Mouse (Mus musculus) CH12.LX (cell line): ENCODE measurements around the gene Chrm4. TPM values are rescaled to one million over a fixed set of nuclear protein-coding genes. Genes with fewer than 3 reads are reported as not detected.

ENCODE experiments used
- DNase-seq: peaks from one replicate; pipeline ENCODE4 v3.0.0-alpha.2; 2013; ENCODE audit errors: extremely low read depth
- H3K27ac ChIP-seq: 2 replicates; pipeline ENCODE4 v1.5.1; 2012; ENCODE audit warnings: low read depth, mild to moderate bottlenecking, control low read depth, moderate library complexity; ENCODE audit not compliant: insufficient read depth
- H3K27me3 ChIP-seq: replicated peaks from 2 replicates; pipeline ENCODE3; 2012; ENCODE audit warnings: inconsistent platforms
- H3K36me3 ChIP-seq, 2 experiments: replicated peaks in 1 of 2; 2 replicates each; pipeline versions ENCODE3 to v1.6.1; 2012; ENCODE audit warnings: inconsistent platforms in 1 of 2, low read length in 1 of 2, mild to moderate bottlenecking in 1 of 2, mixed read lengths in 1 of 2, moderate library complexity in 1 of 2; ENCODE audit not compliant: control insufficient read depth in 1 of 2, insufficient read depth in 1 of 2
- H3K4me1 ChIP-seq, 2 experiments: 2 replicates each; pipeline ENCODE4 v1.6.1; 2012; ENCODE audit warnings: inconsistent platforms in 1 of 2, moderate library complexity in 1 of 2; ENCODE audit not compliant: insufficient read depth in 2 of 2, control insufficient read depth in 1 of 2
- H3K4me2 ChIP-seq: 2 replicates; pipeline ENCODE4 v1.6.1; 2012; ENCODE audit warnings: low read depth, mild to moderate bottlenecking, control low read depth; ENCODE audit not compliant: poor library complexity, insufficient read depth, severe bottlenecking
- H3K4me3 ChIP-seq, 3 experiments: fragments of 150-350 bp in 1 of 3; sonication (generic) in 1 of 3; replicated peaks in 1 of 3; 2 replicates each; pipeline versions ENCODE3 to v1.5.1; 2011 to 2012; ENCODE audit warnings: low read depth in 2 of 3, low read length in 2 of 3, mild to moderate bottlenecking in 2 of 3, moderate library complexity in 2 of 3, control low read depth in 1 of 3, improper control_type of control experiment in 1 of 3, inconsistent platforms in 1 of 3, mixed read lengths in 1 of 3; ENCODE audit not compliant: poor library complexity in 1 of 3
- H3K79me2 ChIP-seq: replicated peaks from 2 replicates; pipeline ENCODE4 v1.6.1; 2012; ENCODE audit warnings: mild to moderate bottlenecking, moderate library complexity; ENCODE audit not compliant: control insufficient read depth, poor library complexity, insufficient read depth, severe bottlenecking; ENCODE audit errors: extremely low read depth
- H3K9ac ChIP-seq: 2 replicates; pipeline ENCODE4 v1.6.1; 2012; ENCODE audit warnings: low read depth, mild to moderate bottlenecking, control low read depth, moderate library complexity; ENCODE audit not compliant: insufficient read depth
- H3K9me3 ChIP-seq: replicated peaks from 2 replicates; pipeline ENCODE3; 2012; ENCODE audit warnings: low read length, inconsistent platforms, mixed read lengths
- BHLHE40 ChIP-seq: IDR thresholded peaks from 2 replicates; pipeline ENCODE4 v1.6.1; 2011; ENCODE audit warnings: mild to moderate bottlenecking, low read depth, low read length, improper control_type of control experiment
- CHD2 ChIP-seq: IDR thresholded peaks from 2 replicates; pipeline ENCODE4 v1.6.1; 2011; ENCODE audit warnings: low read length, improper control_type of control experiment
- CTCF ChIP-seq, 2 experiments: IDR thresholded peaks in 1 of 2; conservative IDR thresholded peaks in 1 of 2; 2 replicates each; pipeline ENCODE4 v1.5.1; 2011 to 2012; ENCODE audit warnings: low read depth in 2 of 2, low read length in 2 of 2, improper control_type of control experiment in 1 of 2, inconsistent platforms in 1 of 2, mild to moderate bottlenecking in 1 of 2, moderate library complexity in 1 of 2
- ELF1 ChIP-seq: IDR thresholded peaks from 2 replicates; pipeline ENCODE4 v1.6.1; 2014; ENCODE audit warnings: low read depth, mild to moderate bottlenecking, inconsistent platforms, low read length, improper control_type of control experiment
- ETS1 ChIP-seq: conservative IDR thresholded peaks from 2 replicates; pipeline ENCODE4 v1.6.1; 2012; ENCODE audit warnings: low read depth, mild to moderate bottlenecking, inconsistent platforms, low read length, improper control_type of control experiment, moderate library complexity
- IRF4 ChIP-seq: IDR thresholded peaks from 2 replicates; pipeline ENCODE4 v1.6.1; 2014; ENCODE audit warnings: low read depth, mild to moderate bottlenecking, inconsistent platforms, low read length, improper control_type of control experiment
- JUN ChIP-seq: IDR thresholded peaks from 2 replicates; pipeline ENCODE4 v1.6.1; 2011; ENCODE audit warnings: low read depth, mild to moderate bottlenecking, low read length, improper control_type of control experiment, moderate library complexity; ENCODE audit not compliant: insufficient read depth
- JUND ChIP-seq: conservative IDR thresholded peaks from 2 replicates; pipeline ENCODE4 v1.6.1; 2011; ENCODE audit warnings: low read depth, low read length, improper control_type of control experiment
- KAT2A ChIP-seq: IDR thresholded peaks from 2 replicates; pipeline ENCODE4 v1.6.1; 2012; ENCODE audit warnings: low read length, improper control_type of control experiment, inconsistent platforms; ENCODE audit not compliant: insufficient replicate concordance
- MAFK ChIP-seq: IDR thresholded peaks from 2 replicates; pipeline ENCODE4 v1.6.1; 2011; ENCODE audit warnings: low read length, improper control_type of control experiment; ENCODE audit not compliant: insufficient replicate concordance
- MAX ChIP-seq: IDR thresholded peaks from 2 replicates; pipeline ENCODE4 v1.6.1; 2011; ENCODE audit warnings: low read length, improper control_type of control experiment
- MAZ ChIP-seq: IDR thresholded peaks from 2 replicates; pipeline ENCODE4 v1.6.1; 2012; ENCODE audit warnings: low read depth, mild to moderate bottlenecking, inconsistent platforms, low read length, improper control_type of control experiment, moderate library complexity
- MEF2A ChIP-seq: IDR thresholded peaks from 2 replicates; pipeline ENCODE4 v1.6.1; 2014; ENCODE audit warnings: low read depth, mild to moderate bottlenecking, inconsistent platforms, low read length, improper control_type of control experiment, borderline replicate concordance
- MXI1 ChIP-seq: IDR thresholded peaks from 2 replicates; pipeline ENCODE4 v1.6.1; 2011; ENCODE audit warnings: mild to moderate bottlenecking, low read depth, low read length, improper control_type of control experiment
- MYC ChIP-seq: IDR thresholded peaks from 2 replicates; pipeline ENCODE4 v1.6.1; 2011; ENCODE audit warnings: low read depth, mild to moderate bottlenecking, improper control_type of control experiment, low read length
- NELFE ChIP-seq: IDR thresholded peaks from 2 replicates; pipeline ENCODE4 v1.6.1; 2011; ENCODE audit warnings: low read depth, low read length, improper control_type of control experiment
- PAX5 ChIP-seq: IDR thresholded peaks from 2 replicates; pipeline ENCODE4 v1.6.1; 2012; ENCODE audit warnings: low read length, inconsistent platforms, mixed read lengths
- POLR2A ChIP-seq: IDR thresholded peaks from 2 replicates; pipeline ENCODE4 v1.6.1; 2011; ENCODE audit warnings: low read depth, mild to moderate bottlenecking, improper control_type of control experiment, low read length
- POLR2AphosphoS2 ChIP-seq: IDR thresholded peaks from 2 replicates; pipeline ENCODE4 v1.6.1; 2011; ENCODE audit warnings: low read depth, low read length, improper control_type of control experiment
- RCOR1 ChIP-seq: conservative IDR thresholded peaks from 2 replicates; pipeline ENCODE4 v1.6.1; 2012; ENCODE audit warnings: low read depth, mild to moderate bottlenecking, inconsistent platforms, low read length, improper control_type of control experiment
- SIN3A ChIP-seq: IDR thresholded peaks from 2 replicates; pipeline ENCODE4 v1.6.1; 2012; ENCODE audit warnings: low read length, improper control_type of control experiment, inconsistent platforms
- SMC3 ChIP-seq: IDR thresholded peaks from 2 replicates; pipeline ENCODE4 v1.6.1; 2011; ENCODE audit warnings: low read depth, low read length, improper control_type of control experiment
- TBP ChIP-seq: conservative IDR thresholded peaks from 2 replicates; pipeline ENCODE4 v1.6.1; 2011; ENCODE audit warnings: low read depth, low read length, improper control_type of control experiment
- TCF12 ChIP-seq: IDR thresholded peaks from 2 replicates; pipeline ENCODE4 v1.6.1; 2014; ENCODE audit warnings: low read depth, mild to moderate bottlenecking, inconsistent platforms, low read length, improper control_type of control experiment
- ZC3H11A ChIP-seq: IDR thresholded peaks from 2 replicates; pipeline ENCODE4 v1.6.1; 2012; ENCODE audit warnings: low read depth, mild to moderate bottlenecking, inconsistent platforms, low read length, improper control_type of control experiment
- ZNF384 ChIP-seq: IDR thresholded peaks from 2 replicates; pipeline ENCODE4 v1.6.1; 2012; ENCODE audit warnings: low read depth, low read length, improper control_type of control experiment, inconsistent platforms
- dilution Hi-C: fragments of 300-500 bp; cut with MboI; formaldehyde crosslinking; loops from 2 replicates; pipeline ENCODE4 v1.14.3; 2020; ENCODE audit warnings: low sequenced_read_pairs; ENCODE audit not compliant: extremely low pct_unique_long_range_greater_than_20kb, extremely low pct_ligation_motif_present
- in situ Hi-C: fragments of 300-500 bp; cut with MboI; formaldehyde crosslinking; loops from 3 replicates; pipeline ENCODE4 v1.14.3; 2019; ENCODE audit warnings: low sequenced_read_pairs, low pct_ligation_motif_present, low pct_unique_long_range_greater_than_20kb, mixed read lengths
- polyA plus RNA-seq: library from polyadenylated mRNA; unstranded; fragments of >175 nt; gene quantifications from 2 replicates; pipeline ENCODE4 v1.2.1, GENCODE M21; 2012; ENCODE audit warnings: low read depth; ENCODE audit not compliant: insufficient read length
- total RNA-seq, 2 experiments: library from RNA; depleted of rRNA; stranded (reverse); fragments of 300-350 nt in 1 of 2; fragments of >200 nt in 1 of 2; gene quantifications; 2 replicates each; pipeline ENCODE4 v1.2.3; 2012 to 2014

Gene Chrm4
- total and polyA plus RNA-seq, 3 experiments: 10.0 to 15.1 (median 14.4) TPM

DNA sequence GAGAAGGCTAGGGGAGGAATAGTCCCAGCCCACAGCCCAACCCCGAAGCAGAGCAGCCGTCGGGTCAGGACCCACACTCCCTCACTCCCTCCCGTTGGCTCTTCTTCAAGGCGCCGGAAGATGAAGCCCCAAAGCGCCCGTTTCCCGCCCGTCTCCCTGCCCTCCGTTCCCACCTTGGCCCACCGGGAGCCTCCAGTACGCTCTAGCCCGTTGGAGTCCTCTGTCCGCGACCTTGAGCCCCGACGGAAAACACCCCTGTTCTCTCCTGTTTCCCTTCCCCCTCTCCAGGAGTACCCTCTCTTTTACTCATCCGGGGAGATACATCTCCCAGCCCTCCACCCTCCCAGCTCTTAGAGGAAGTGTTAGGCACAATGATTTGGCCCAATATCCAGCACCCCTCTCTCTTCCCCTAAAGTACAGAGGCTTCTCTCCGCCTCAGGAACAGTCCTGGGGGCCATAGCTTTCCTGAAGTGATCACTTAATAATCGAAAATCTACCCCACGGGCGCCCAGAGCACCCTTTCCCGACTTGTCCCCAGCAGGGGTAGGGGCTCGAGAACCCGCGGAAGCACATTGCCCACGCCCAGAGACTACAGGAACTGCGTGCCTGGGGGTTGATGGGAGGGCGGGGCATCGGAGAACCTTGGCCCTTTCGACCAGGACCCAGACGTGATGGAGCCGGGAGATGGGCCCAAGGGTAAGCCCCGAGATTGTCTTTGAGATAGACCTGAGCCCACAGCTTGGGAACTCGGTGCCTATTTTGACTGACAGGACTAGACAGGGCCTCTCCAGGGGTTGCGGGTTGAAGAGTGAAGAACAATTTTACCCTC, 4.2 kb upstream of the Chrm4 start:
- H3K36me3 ChIP-seq: peaks cover 10 to 58% of the 10 kb centered on the region in 2 experiments
- H3K4me1 ChIP-seq: peaks cover 10 to 34% of the 10 kb centered on the region in 2 experiments
- H3K27ac ChIP-seq: no peak overlapping the region
- H3K9ac ChIP-seq: peak overlapping the region; percentile 45
- no peaks in the 10 kb centered on the region for H3K27me3 ChIP-seq
- peak; percentile 56; the same call in 1 of the 2 replicates for TF ChIP-seq NELFE
- 0 out of 2 replicates have a peak, but pooled peaks have one; percentile 34 for TF ChIP-seq TCF12
- TF ChIP-seq MXI1: peak; percentile 16; the same call in 1 of the 2 replicates
- no peak for TF ChIP-seq MEF2A
- TF ChIP-seq POLR2AphosphoS2: no peak
- TF ChIP-seq ELF1: peak; percentile 42
- no peak for TF ChIP-seq CHD2
- 0 out of 2 replicates have a peak, but pooled peaks have one; percentile 28 for TF ChIP-seq MAX
- peak; percentile 75 for TF ChIP-seq POLR2A
- peak; percentile 75 for DNase-seq
- peak overlapping the region; percentile 68 to 70 (median 69) for H3K4me3 ChIP-seq
- H3K9me3 ChIP-seq: no peaks in the 10 kb centered on the region
- peak overlapping the region; percentile 87 for H3K4me2 ChIP-seq
- in situ Hi-C loops: loop anchor here (10.0 kb wide), 1 partner anchor 148 kb away; no protein-coding TSS in a partner anchor
- dilution Hi-C loops: no loop called here
- no peaks in the 10 kb centered on the region; the same call in 1 of the 2 replicates for H3K79me2 ChIP-seq

- H3K9ac ChIP-seq: peak overlapping the region; percentile 16; the same call in 1 of the 2 replicates
- no peaks in the 10 kb centered on the region for H3K27me3 ChIP-seq
- H3K36me3 ChIP-seq: peaks cover 11 to 58% of the 10 kb centered on the region in 2 experiments
- peak; percentile 85 for DNase-seq
- H3K4me3 ChIP-seq: peak overlapping the region; percentile 68 to 70 (median 69)
- H3K4me1 ChIP-seq: peaks cover 10 to 34% of the 10 kb centered on the region in 2 experiments
- H3K9me3 ChIP-seq: no peaks in the 10 kb centered on the region
- no peak overlapping the region for H3K27ac ChIP-seq
- in situ Hi-C loops: loop anchor here (10.0 kb wide), 1 partner anchor 149 kb away; no protein-coding TSS in a partner anchor
- peak overlapping the region; percentile 87 for H3K4me2 ChIP-seq
- dilution Hi-C loops: no loop called here
- no peaks in the 10 kb centered on the region; the same call in 1 of the 2 replicates for H3K79me2 ChIP-seq
- TF ChIP-seq POLR2A (peak; percentile 37; the same call in 1 of the 2 replicates), KAT2A (no peak), IRF4 (peak; percentile 60), SMC3 (peak; percentile 57), TBP (no peak), MXI1 (peak; percentile 86), ETS1 (no peak), ZC3H11A (no peak), MAFK (no peak), ELF1 (no peak), NELFE (no peak), JUND (no peak), CTCF (conservative IDR thresholded peaks at IDR 0.05 in 1 of 2, IDR thresholded peaks at IDR 0.05 in 1 of 2; ENCODE audit: low read depth in 2 of 2, low read length in 2 of 2) (peak in 1 of 2 experiments; percentile 79; a peak in 2 of 4 replicates), RCOR1 (peak; percentile 49; the same call in 1 of the 2 replicates), POLR2AphosphoS2 (no peak), BHLHE40 (peak; percentile 81), SIN3A (no peak), MAZ (no peak), CHD2 (0 out of 2 replicates have a peak, but pooled peaks have one; percentile 11), MAX (peak; percentile 84), MEF2A (0 out of 2 replicates have a peak, but pooled peaks have one; percentile 16), ZNF384 (no peak), PAX5 (no peak), JUN (no peak), MYC (peak; percentile 71; the same call in 1 of the 2 replicates)
These were observed 3.4 kb upstream of the Chrm4 start for GRCm38 (mm10) chr2:91923415-91924337.
